Mouse (Mus musculus): ENCODE results near the gene Gm9945.

GRCm38 (mm10) chr11:53489421-53489820 is 9.5 kb downstream of the Gm9945 start:
- TF ChIP-seq EP300 (IDR thresholded peaks at IDR 0.05; ENCODE audit: low read depth) (no peak), CTCF (IDR thresholded peaks at IDR 0.05; ENCODE audit: low read depth) (no peak)

All from heart, postnatal 0 days (tissue).